ENCODE assay signal across 8 mouse cellular contexts in the genomic region with DNA sequence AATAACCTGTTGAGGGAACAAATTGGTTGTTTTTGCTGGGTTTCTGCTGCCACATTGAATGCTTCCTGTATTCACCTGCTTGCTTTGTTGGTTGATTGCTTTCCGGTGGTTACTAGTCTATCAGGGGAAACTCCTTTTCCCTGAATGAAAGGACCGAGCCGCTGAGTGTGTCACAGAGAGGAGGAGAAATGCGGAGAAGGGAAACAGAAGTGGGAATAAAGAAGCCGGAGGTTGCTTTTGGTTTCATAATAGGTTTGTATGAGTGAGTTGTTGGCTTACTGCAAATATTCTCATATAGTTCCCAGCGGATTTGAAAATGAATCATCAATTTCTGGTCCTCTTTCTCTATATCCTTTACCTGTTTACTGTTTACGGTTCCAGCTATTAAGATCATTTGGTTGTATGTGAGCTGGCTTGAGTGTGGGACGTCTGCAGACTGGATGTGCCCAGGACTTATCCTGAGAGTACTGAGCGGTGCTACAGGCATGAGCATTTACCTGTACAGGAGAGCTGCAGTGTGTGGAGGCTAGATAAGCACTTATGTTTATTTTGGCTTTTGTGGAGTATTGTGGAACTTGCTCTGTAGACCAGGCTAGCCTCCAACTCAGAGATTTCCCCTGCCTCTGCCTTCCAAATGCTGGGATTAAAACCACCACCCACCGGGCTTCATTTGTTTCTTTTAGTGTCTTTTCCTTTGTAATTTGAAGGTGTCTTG. TPM values are rescaled to one million over a fixed set of nuclear protein-coding genes. Genes with fewer than 3 reads are reported as not detected.
DNase-seq lines count a peak whose midpoint lies in the region; ATAC-seq and TF ChIP-seq lines count a peak whose summit lies in the region.

No protein-coding gene starts in this region.

- 20% methylated on average over 10 of the region's 10 CpGs for WGBS in forebrain, embryonic 15.5 days
- WGBS in liver, adult 2 months, result 10% methylated on average over 10 of the region's 10 CpGs
- WGBS in stomach, embryonic 15.5 days, result 24% methylated on average over 10 of the region's 10 CpGs

- H3K36me3 ChIP-seq in forebrain, embryonic 15.5 days, result no peaks in the 10 kb centered on the region
- no peaks in the 10 kb centered on the region for H3K36me3 ChIP-seq in liver, adult 2 months (ENCODE audit: control insufficient read depth, insufficient read depth, low read length)
- H3K36me3 ChIP-seq in stomach, embryonic 15.5 days, result no peaks in the 10 kb centered on the region

- no peaks in the 10 kb centered on the region for H3K27me3 ChIP-seq in forebrain, embryonic 15.5 days
- no peaks in the 10 kb centered on the region for H3K27me3 ChIP-seq in liver, adult 2 months (ENCODE audit: control insufficient read depth, insufficient read depth, low read length)
- H3K27me3 ChIP-seq in stomach, embryonic 15.5 days (replicated peaks), result no peaks in the 10 kb centered on the region

- peak overlapping the region; percentile 97 for H3K9ac ChIP-seq in forebrain, embryonic 15.5 days (replicated peaks)
- peak overlapping the region; percentile 66 for H3K9ac ChIP-seq in liver, adult 2 months (ENCODE audit: low read depth, low read length)
- H3K9ac ChIP-seq in stomach, embryonic 15.5 days, result peak overlapping the region; percentile 99; the same call in 1 of the 2 replicates

- H3K27ac ChIP-seq in left cerebral cortex, adult 2 months, result peak overlapping the region; percentile 98
- H3K27ac ChIP-seq in forebrain, embryonic 15.5 days (replicated peaks), result peak overlapping the region; percentile 98
- H3K27ac ChIP-seq in liver, adult 2 months (replicated peaks; ENCODE audit: insufficient read depth, low read depth, low read length), result peak overlapping the region; percentile 86; the same call in 1 of the 2 replicates
- H3K27ac ChIP-seq in stomach, embryonic 15.5 days, result peak overlapping the region; percentile 98

- no peak for ATAC-seq in forebrain, embryonic 15.5 days (replicated peaks)
- no peak for ATAC-seq in stomach, embryonic 15.5 days (ENCODE audit: insufficient read depth, low FRiP score, low read depth)

- DNase-seq in left cerebral cortex, adult 2 months (ENCODE audit: extremely low spot score in 1 of 2, low spot score in 2 of 2), result no peak
- DNase-seq in left cerebral cortex, adult 8-10 months (ENCODE audit: low spot score in 2 of 2), result no peak
- DNase-seq in NIH3T3 (ENCODE audit: low read depth), result peak; percentile 49
- DNase-seq in liver, adult 2 months (ENCODE audit: extremely low read depth, low read depth, low spot score), result peak; percentile 56
- DNase-seq in layer of hippocampus, adult 8-10 months (ENCODE audit: low spot score in 2 of 2), result no peak
- DNase-seq in adrenal gland, postnatal 25 days, result no peak

- peaks cover 63% of the 10 kb centered on the region for H3K4me1 ChIP-seq in forebrain, embryonic 15.5 days
- peaks cover 13% of the 10 kb centered on the region for H3K4me1 ChIP-seq in liver, adult 2 months (ENCODE audit: control insufficient read depth, insufficient read depth, low read length)
- peaks cover 23% of the 10 kb centered on the region for H3K4me1 ChIP-seq in stomach, embryonic 15.5 days

- no peak for TF ChIP-seq POLR2A in liver, adult 2 months (IDR thresholded peaks at IDR 0.05; ENCODE audit: extremely low read depth, insufficient read depth, low read length)

- peak overlapping the region; percentile 55 for H3K4me2 ChIP-seq in forebrain, embryonic 15.5 days (replicated peaks)
- H3K4me2 ChIP-seq in stomach, embryonic 15.5 days, result peak overlapping the region; percentile 80

- H3K79me2 ChIP-seq in liver, adult 2 months (ENCODE audit: control insufficient read depth, insufficient read depth, low read length), result peaks cover 4% of the 10 kb centered on the region; the same call in 1 of the 2 replicates

- peak overlapping the region; percentile 95 for H3K4me3 ChIP-seq in left cerebral cortex, adult 2 months
- H3K4me3 ChIP-seq in forebrain, embryonic 15.5 days, result peak overlapping the region; percentile 86
- H3K4me3 ChIP-seq in liver, adult 2 months (ENCODE audit: insufficient read depth, low read depth, low read length), result peak overlapping the region; percentile 75
- peak overlapping the region; percentile 94 for H3K4me3 ChIP-seq in stomach, embryonic 15.5 days (replicated peaks)

- TF ChIP-seq CTCF in left cerebral cortex, adult 2 months (IDR thresholded peaks at IDR 0.05), result no peak
- TF ChIP-seq CTCF in liver, adult 2 months (IDR thresholded peaks at IDR 0.05; ENCODE audit: low read depth, low read length), result no peak

- intact Hi-C loops in left cerebral cortex, adult 2 months (cut with DNase I), result loop anchor here (2.0 to 10.0 kb wide), 4 partner anchors 14 to 478 kb away; partner anchors contain the start of genes 4430402I18Rik and Ak3

- no peaks in the 10 kb centered on the region for H3K9me3 ChIP-seq in forebrain, embryonic 15.5 days
- no peaks in the 10 kb centered on the region for H3K9me3 ChIP-seq in stomach, embryonic 15.5 days

RNA-seq across cellular contexts. Expression of gene Jak2, which starts 1.4 kb away (rescaled TPM):
- 10 to 100 TPM; 34.7 to 39.5 TPM for total RNA-seq in left cerebral cortex, adult 2 months (2021)
- total RNA-seq in left cerebral cortex, adult 8-10 months (2022), result 10 to 100 TPM; 34.2 to 39.8 (median 35.1) TPM
- 19.2 and 19.8 TPM in 2 replicates for polyA plus RNA-seq in forebrain, embryonic 15.5 days (2015; fragmentation: Nextera tagmentation; extraction: Ambion mirVana)
- 11.9 and 13.0 TPM in 2 replicates for total RNA-seq in liver, adult 2 months (2014; rRNA removed)
- 1.6 and 2.1 TPM in 2 replicates for polyA plus RNA-seq in liver, adult 2 months (2012; rRNA removed)
- polyA plus RNA-seq in stomach, embryonic 15.5 days (2015; fragmentation: Nextera tagmentation; extraction: Ambion mirVana), result 10.2 and 10.5 TPM in 2 replicates
- 10 to 100 TPM; 30.1 to 33.5 (median 31.4) TPM for total RNA-seq in layer of hippocampus, adult 8-10 months (2022)
- 23.7 and 26.5 TPM in 2 replicates for total RNA-seq in adrenal gland, postnatal 25 days (2021)

Comparison
In these comparisons a context has a peak if more than half of its experiments do, and no peak if none do; other contexts are left out.
1. DNase-seq: peak in NIH3T3 (single experiment) and liver, adult 2 months (single experiment); none in left cerebral cortex, adult 2 months (0 of 2), left cerebral cortex, adult 8-10 months (0 of 2), layer of hippocampus, adult 8-10 months (0 of 2) and adrenal gland, postnatal 25 days (single experiment).
2. Peak in every context shown above with its lines, with median percentiles within 50 percentile points of each other: H3K27ac ChIP-seq, H3K4me3 ChIP-seq and H3K9ac ChIP-seq.